In genomic region chr3:68555087-68555662, GRCm38 (mm10) we compare ENCODE assay signal across 23 mouse cellular contexts.
DNase-seq lines count a peak whose midpoint lies in the region; ATAC-seq and TF ChIP-seq lines count a peak whose summit lies in the region.
"Had no signal": no experiment of that assay in that cellular context is flagged by ENCODE, and none has a peak within 500 bp of the region (broad histone marks: within the 10 kb centered on the region; RNA-seq: fewer than 3 reads in every experiment).

No protein-coding gene starts in this region.

- H3K9me3 ChIP-seq in heart, embryonic 10.5 days = no peaks in the 10 kb centered on the region
- H3K9me3 ChIP-seq in kidney, embryonic 15.5 days (replicated peaks) = no peaks in the 10 kb centered on the region
- H3K9me3 ChIP-seq in lung, embryonic 16.5 days (ENCODE audit: control insufficient read depth, low read length) = no peaks in the 10 kb centered on the region
- H3K9me3 ChIP-seq in liver, postnatal 0 days (ENCODE audit: low read length) = no peaks in the 10 kb centered on the region
- H3K9me3 ChIP-seq: embryonic facial prominence, embryonic 13.5 days; forebrain, embryonic 10.5 days; limb, embryonic 13.5 days; liver, embryonic 15.5 days; midbrain, embryonic 12.5 days had no signal

- H3K27ac ChIP-seq in heart, embryonic 10.5 days = peak overlapping the region; percentile 48; the same call in 1 of the 2 replicates
- no peak overlapping the region for H3K27ac ChIP-seq in kidney, embryonic 15.5 days
- no peak overlapping the region for H3K27ac ChIP-seq in lung, embryonic 16.5 days (ENCODE audit: low read length)
- no peak overlapping the region for H3K27ac ChIP-seq in liver, postnatal 0 days (ENCODE audit: low read depth)
- H3K27ac ChIP-seq: embryonic facial prominence, embryonic 13.5 days; forebrain, embryonic 10.5 days; left cerebral cortex, adult 2 months; limb, embryonic 13.5 days; liver, embryonic 15.5 days; midbrain, embryonic 12.5 days had no signal

- intact Hi-C loops in heart, postnatal 25 days (cut with DNase I) = loop anchor here (5.0 kb wide), 1 partner anchor 498 kb away; no protein-coding TSS in a partner anchor

- H3K27me3 ChIP-seq in heart, embryonic 10.5 days (ENCODE audit: insufficient read depth, poor library complexity, severe bottlenecking) = no peaks in the 10 kb centered on the region
- no peaks in the 10 kb centered on the region for H3K27me3 ChIP-seq in kidney, embryonic 15.5 days
- H3K27me3 ChIP-seq in lung, embryonic 16.5 days (ENCODE audit: control insufficient read depth, insufficient read depth, low read depth, low read length) = no peaks in the 10 kb centered on the region
- no peaks in the 10 kb centered on the region for H3K27me3 ChIP-seq in liver, postnatal 0 days (ENCODE audit: insufficient read depth, low read length)
- H3K27me3 ChIP-seq: embryonic facial prominence, embryonic 13.5 days; liver, embryonic 15.5 days; midbrain, embryonic 12.5 days; Patski had no signal

- H3K4me2 ChIP-seq in kidney, embryonic 15.5 days = no peak overlapping the region
- no peak overlapping the region for H3K4me2 ChIP-seq in lung, embryonic 16.5 days (ENCODE audit: low read depth, low read length)
- H3K4me2 ChIP-seq in liver, postnatal 0 days (ENCODE audit: low read depth, low read length) = no peak overlapping the region
- H3K4me2 ChIP-seq: embryonic facial prominence, embryonic 13.5 days; limb, embryonic 13.5 days; liver, embryonic 15.5 days; midbrain, embryonic 12.5 days had no signal

- DNase-seq in heart, embryonic 10.5 days (ENCODE audit: low spot score) = no peak
- no peak for DNase-seq in heart, postnatal 25 days (ENCODE audit: low spot score)
- DNase-seq in kidney, postnatal 4 days = no peak
- DNase-seq in yolk sac, embryonic 10.5 days (ENCODE audit: low spot score) = peak; percentile 44
- no peak for DNase-seq in liver, postnatal 0 days
- DNase-seq: B cell, adult 2 months; cerebellum, adult 11 months; cerebellum, postnatal 25 days; gastrocnemius, postnatal 25 days; kidney, adult 8-10 months; right cerebral cortex, adult 18-20 months; spleen, adult 18-20 months; thymus, postnatal 25 days had no signal

- 24% methylated on average over 4 of the region's 4 CpGs for WGBS in heart, embryonic 10.5 days
- 67% methylated on average over 4 of the region's 4 CpGs for WGBS in kidney, embryonic 15.5 days
- 14% methylated on average over 4 of the region's 4 CpGs for WGBS in lung, embryonic 16.5 days
- WGBS in liver, postnatal 0 days (ENCODE audit: insufficient replicate concordance) = 29% methylated on average over 4 of the region's 4 CpGs

- peak; percentile 50; the same call in 1 of the 2 replicates for ATAC-seq in kidney, embryonic 15.5 days (replicated peaks; ENCODE audit: low FRiP score)
- ATAC-seq in lung, embryonic 16.5 days (ENCODE audit: low read depth) = peak; percentile 78
- no peak for ATAC-seq in liver, postnatal 0 days
- ATAC-seq: hindbrain, embryonic 16.5 days; Patski had no signal

- TF ChIP-seq EP300 in liver, postnatal 0 days (IDR thresholded peaks at IDR 0.05; ENCODE audit: low read depth) = no peak

- H3K4me3 ChIP-seq in heart, embryonic 10.5 days = no peak overlapping the region
- H3K4me3 ChIP-seq in kidney, embryonic 15.5 days (replicated peaks) = no peak overlapping the region
- no peak overlapping the region for H3K4me3 ChIP-seq in lung, embryonic 16.5 days (ENCODE audit: low read length)
- H3K4me3 ChIP-seq in liver, postnatal 0 days (ENCODE audit: low read depth, low read length) = no peak overlapping the region
- H3K4me3 ChIP-seq: embryonic facial prominence, embryonic 13.5 days; forebrain, embryonic 10.5 days; left cerebral cortex, adult 2 months; limb, embryonic 13.5 days; liver, embryonic 15.5 days; midbrain, embryonic 12.5 days had no signal

- peaks cover 5% of the 10 kb centered on the region; the same call in 1 of the 2 replicates for H3K36me3 ChIP-seq in heart, embryonic 10.5 days
- H3K36me3 ChIP-seq in kidney, embryonic 15.5 days = no peaks in the 10 kb centered on the region
- no peaks in the 10 kb centered on the region for H3K36me3 ChIP-seq in lung, embryonic 16.5 days (ENCODE audit: control insufficient read depth, insufficient read depth, low read length)
- no peaks in the 10 kb centered on the region for H3K36me3 ChIP-seq in liver, postnatal 0 days (replicated peaks; ENCODE audit: insufficient read depth, low read length)
- H3K36me3 ChIP-seq: embryonic facial prominence, embryonic 13.5 days; forebrain, embryonic 10.5 days; limb, embryonic 13.5 days; liver, embryonic 15.5 days; midbrain, embryonic 12.5 days had no signal

- peaks cover 53% of the 10 kb centered on the region for H3K4me1 ChIP-seq in heart, embryonic 10.5 days
- H3K4me1 ChIP-seq in kidney, embryonic 15.5 days = 0 out of 2 replicates have a peak, but pooled peaks cover 2% of the 10 kb centered on the region
- peaks cover 8% of the 10 kb centered on the region for H3K4me1 ChIP-seq in lung, embryonic 16.5 days (replicated peaks; ENCODE audit: control insufficient read depth, insufficient read depth, low read length)
- no peaks in the 10 kb centered on the region for H3K4me1 ChIP-seq in liver, postnatal 0 days (ENCODE audit: insufficient read depth)
- H3K4me1 ChIP-seq: embryonic facial prominence, embryonic 13.5 days; liver, embryonic 15.5 days had no signal

- TF ChIP-seq CTCF in liver, postnatal 0 days (IDR thresholded peaks at IDR 0.05; ENCODE audit: low read depth) = no peak

- no peak overlapping the region for H3K9ac ChIP-seq in kidney, embryonic 15.5 days
- H3K9ac ChIP-seq in lung, embryonic 16.5 days (ENCODE audit: low read length) = no peak overlapping the region
- H3K9ac ChIP-seq in liver, postnatal 0 days (replicated peaks) = no peak overlapping the region
- H3K9ac ChIP-seq: embryonic facial prominence, embryonic 13.5 days; limb, embryonic 13.5 days; liver, embryonic 15.5 days; midbrain, embryonic 12.5 days had no signal
